Mouse (Mus musculus) lung, postnatal 4 days (tissue): ENCODE data around the gene Fbxo36.

Source experiments
- DNase-seq, 2 experiments: peaks; one replicate each; pipeline ENCODE4 v3.0.0; 2021

Fbxo36 gene

DNA sequence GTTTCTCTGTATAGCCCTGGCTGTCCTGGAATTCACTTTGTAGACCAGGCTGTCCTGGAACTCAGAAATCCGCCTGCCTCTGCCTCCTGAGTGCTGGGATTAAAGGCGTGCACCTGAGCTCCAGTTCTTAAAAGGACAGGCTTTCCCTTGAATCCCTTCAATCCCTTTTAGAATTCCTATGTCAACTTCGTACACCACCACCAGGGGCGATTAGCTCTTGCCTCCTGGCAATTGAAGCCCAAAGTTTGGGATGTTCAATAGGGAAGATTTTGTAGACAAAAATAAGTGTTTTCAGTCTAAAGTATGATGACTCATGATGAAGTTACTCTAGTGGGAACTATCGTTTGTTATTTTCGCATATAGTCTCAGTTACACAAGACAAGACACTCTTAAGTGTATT is 57.7 kb downstream of the Fbxo36 start:
- DNase-seq: no peak

DNA sequence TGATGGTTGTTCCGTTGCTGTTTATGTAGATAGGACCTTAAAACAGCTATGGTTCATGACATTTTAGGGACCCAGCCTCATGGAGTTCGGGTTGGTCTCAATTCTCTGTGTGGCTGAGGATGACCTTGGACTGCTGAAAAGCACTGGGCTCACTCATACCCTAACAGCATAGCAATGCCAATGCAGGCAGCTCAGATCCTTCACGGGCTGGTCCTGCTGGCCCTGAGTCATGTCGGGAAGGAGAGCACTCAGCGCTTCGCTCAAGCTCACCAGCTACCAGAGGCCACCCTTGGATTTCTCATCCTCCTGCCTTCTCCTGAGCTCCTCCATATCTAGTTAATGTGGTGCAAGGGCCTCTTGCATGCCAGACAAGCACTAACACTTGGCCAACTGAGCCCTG is 59.5 kb downstream of the Fbxo36 start:
- DNase-seq: no peak

DNA sequence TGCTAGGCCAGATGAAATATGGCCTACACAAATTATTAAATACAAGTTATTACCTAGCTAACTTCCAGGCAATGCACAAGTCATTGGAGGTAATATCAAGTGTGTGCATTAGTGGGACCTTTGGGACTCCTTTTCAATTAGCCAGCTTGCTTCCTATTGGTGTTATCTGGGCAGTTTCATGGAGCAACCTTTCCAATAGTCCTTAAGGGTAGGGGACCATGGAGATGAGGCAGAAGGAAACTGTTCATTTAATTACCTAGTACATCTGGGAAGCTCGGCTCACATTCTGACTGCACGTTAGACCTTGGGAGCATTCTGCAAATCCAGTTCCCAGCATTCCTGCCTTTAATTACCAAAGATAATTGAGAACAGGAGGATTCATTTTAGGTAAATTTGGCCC is 64.8 kb downstream of the Fbxo36 start:
- DNase-seq: no peak

DNA sequence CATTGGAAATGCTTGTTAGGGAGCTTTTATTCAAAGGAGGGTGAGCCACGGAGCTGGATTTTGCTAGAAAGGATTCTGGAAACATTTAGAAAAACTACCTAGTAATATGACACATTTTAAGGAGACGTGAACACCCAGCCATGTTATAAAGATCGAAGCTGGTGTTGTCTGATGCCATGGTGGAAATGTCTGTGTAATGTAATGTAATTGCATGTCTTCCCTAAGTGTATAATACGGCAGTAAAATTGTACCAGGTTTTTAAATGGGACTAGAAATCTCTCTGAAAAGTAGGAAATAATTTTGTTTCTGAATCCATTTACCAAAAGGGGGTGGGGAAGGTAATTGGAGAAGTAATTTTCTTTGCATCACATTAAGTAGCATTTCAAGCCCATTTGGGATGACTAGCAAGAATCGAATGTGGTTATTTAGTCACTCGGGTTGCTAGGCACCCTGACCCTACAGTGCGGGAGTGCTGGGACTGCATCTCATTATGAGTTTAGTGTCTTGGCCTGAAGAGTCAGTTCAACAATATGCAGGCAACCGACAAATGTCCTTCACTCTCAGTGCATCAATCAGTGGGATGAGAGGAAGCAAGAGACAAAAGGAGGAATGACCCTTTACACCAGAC is 70.7 kb downstream of the Fbxo36 start:
- DNase-seq: no peak

DNA sequence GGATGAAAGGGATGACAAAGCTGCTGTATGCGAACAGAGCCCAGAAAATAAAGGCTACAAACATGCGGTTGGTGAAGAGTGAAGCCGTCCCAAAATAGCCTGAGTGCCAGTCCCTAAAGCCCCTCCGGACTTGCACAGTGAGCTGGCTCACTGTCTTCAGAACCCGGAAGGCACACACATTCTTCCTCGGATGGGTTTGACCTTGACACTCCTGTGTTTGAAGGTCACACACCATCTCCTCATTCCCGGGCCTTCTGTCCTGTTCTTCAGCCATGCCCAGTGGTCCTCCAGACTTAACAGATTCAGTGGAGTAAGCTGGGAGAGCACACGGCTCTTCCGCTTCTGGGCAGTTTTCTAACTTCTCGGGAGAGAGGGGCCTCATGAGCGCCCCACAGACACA is 72.9 kb downstream of the Fbxo36 start:
- no peak for DNase-seq

DNA sequence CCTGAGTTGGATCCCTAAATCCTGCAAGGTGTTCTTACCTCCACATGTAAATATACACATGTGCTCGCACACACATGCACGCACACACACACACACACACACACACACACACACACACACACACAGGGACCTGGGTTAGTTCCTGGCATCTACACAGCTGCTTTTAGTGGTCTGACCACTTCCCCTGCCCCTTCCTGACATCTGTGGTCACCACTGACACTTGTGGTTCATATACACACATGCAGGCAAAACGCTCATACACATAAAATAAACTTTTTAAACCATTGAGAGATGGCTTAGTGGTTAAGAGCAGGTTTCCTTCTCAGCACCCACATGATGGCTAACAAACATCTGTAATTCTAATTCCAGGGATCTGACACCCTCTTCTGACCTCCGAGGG is 75.4 kb downstream of the Fbxo36 start:
- DNase-seq: no peak

DNA sequence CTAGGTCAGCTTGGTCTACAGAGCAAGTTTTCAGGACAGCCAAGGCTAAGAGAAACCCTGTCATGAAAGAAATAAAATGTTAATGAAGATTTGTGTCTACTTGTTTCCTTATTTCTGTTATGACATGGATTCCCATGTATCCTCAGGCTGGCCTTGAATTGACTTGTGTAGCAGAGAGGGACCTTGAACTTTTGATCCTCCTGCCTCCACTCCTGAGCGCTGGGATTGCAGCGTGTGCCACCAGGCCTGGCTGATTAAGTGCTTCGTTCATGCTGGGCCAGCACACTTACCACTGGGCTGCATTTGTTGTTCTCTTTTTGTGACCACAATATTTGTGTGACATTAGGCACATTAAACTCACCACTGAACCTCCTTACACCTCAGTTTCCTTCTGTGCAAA is 79.2 kb downstream of the Fbxo36 start:
- no peak for DNase-seq

DNA sequence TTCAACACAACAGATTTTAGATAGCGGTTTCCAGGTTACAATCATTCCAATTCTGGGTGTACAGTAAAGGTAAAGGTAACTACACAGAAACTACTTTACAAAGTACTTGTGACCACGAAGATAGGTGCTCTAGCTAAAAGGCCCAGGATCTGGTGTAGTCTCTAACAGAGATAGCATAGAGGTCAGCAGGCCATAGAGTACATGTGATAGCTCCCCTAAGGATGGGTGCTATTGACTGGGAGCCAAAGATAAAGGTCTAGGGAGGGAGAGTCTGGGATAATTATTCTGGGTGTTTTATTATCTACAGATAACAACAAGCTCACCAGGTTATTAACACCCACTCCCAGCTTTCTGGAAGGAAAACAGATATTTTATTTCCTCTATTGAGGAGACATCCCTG is 83.8 kb downstream of the Fbxo36 start:
- no peak for DNase-seq

DNA sequence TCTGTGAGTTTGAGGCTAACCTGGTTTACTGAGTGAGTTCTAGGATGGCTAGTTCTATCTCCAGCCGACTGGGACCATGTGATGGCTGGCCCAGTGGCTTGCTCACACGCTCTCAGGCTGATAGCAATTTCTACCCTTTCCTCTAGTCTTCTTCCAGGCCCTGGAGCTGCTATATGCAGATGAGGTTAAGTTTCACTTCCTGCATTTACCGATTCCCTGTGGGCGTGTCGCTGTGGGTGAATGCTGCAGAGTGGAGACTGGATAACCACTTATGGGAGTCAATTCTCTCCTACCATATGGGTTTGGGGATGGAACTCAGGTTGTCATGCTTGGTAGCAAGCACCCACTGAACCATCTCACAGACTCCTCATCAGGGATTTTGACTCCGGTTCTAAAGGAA is 84.5 kb downstream of the Fbxo36 start:
- DNase-seq: peak in 1 of 2 experiments; percentile 7

DNA sequence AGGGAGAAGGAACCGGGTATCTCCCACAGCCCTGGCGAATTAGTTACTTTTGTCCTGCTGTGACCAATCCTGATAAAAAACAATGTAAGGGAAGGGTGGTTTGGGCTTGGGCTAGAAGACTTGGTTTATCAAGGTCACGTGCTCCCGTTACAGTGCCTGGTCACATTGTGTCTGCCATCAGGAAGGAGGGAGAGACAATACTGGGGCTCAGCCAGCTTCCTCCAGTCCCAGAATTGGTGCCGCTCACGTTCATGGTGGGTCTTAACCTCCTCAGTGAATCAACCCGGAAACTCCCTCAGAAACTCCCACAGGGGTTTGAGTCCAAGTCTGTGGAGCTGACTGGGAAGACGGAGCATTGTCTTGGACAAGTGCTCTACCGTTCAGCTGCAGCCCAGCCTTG is 86.0 kb downstream of the Fbxo36 start:
- DNase-seq: no peak

DNA sequence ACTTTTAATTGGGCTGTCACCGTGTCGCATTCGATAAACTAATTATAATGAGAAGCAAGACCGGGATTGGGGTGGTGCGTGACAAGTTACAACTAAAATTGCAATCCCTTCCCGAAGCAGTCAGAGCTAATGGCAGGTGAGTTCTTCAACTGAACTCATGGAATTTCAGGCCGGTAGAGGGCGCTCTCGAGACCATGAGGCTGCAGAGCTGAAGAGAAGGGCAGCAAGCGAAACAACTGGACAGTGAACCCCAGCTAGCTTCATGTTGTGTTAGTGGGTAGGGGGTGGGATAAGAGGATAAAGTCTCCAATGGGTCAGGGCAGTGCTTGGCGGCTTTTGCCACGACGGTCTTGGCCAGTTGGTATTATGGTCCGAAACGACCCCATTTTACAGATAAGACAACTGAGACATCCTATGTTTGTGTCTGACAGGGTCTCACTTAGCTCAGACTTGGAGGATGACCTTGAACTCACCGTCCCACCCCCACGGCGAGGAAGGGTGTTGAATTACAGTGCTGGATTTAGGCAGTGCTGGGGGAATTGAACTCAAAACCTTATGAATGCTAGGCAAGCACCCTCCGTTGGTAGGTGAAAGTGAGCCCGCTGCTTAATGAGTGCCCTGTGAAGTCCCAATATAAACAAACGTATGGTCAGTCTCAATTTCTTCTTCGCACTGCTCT is 94.0 kb downstream of the Fbxo36 start:
- DNase-seq: peak; percentile 31 to 72

DNA sequence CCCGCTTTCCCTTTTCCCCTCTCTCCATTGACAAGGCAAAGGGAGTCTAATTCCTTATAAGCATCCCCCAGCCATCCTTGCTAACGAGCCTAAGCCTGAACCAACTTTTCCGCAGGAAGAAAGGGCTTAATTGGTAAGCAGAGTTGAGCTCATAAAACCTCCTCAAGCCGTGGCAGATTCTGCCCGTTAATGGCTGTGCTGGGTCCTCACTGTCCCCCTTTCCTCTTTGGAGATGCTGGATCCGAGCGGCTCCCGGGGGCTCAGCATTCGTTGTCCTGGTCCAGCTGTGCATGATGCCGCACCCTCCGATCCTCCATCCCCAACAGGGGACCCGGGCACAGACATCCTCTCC is 94.5 kb downstream of the Fbxo36 start:
- no peak for DNase-seq

DNA sequence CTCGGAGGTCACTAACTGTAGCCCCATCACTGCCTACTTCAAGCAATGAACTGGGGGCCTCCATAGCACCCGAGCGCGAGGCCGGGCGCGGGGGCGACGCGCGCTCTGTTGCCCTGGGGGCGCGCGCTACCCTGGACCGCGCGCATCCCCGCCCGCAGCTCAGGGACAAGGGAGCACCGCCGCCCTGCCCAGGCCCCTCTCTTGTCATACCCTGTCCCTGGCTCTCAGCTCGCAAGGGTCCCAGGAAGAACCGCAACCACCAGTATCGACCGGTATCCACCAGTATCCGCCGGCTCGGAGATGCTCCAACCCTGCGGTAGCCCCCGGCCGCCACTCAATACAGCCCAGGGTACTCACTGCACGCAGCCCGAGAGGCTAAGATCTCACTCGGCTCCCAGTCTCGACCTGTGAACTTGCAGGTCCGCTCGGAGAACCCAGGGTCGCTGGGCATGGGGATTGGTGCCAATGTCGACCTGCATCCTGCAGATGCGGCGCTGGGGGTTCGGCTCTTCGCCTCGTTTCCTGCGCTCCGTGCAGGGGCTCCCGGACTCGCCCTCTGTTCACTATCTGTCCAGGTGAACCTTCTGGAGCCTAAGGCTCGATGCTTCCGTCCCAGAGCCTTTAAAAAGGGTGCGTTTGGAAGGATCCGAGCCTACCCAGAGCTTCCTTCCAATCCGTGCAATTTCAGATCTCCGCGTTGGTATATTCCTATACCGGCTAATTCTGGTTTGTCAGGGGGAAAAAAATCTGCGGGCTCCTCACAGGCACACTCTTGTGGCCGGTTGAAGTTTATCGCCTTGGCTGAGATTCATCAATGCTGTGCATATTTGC is 95.1 kb downstream of the Fbxo36 start, which contains the start of gene Slc16a14:
Gene Slc16a14 (minus strand): TSS at position 632 of the 831 bp plus-strand sequence.
- DNase-seq: peak in 1 of 2 experiments; percentile 17

DNA sequence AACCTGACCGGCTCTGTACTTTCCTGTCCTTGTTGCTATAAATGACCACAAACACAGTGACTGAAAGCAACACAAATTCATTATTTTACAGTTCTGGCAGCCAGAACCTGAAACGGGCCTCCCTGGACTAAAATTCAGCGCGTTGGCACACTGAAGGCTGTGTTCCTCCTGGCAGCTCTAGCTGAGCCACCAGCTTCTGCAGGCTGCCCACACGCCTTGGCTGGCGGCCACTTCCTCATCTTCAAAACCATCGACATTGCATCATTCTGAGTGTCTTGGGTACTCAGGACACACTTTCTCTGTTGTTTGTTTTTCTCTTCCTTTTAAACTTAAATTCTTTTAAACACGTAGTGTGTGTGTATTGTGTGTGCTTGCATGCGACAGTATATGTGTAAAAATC is 96.0 kb downstream of the Fbxo36 start:
- peak; percentile 64 to 67 for DNase-seq

DNA sequence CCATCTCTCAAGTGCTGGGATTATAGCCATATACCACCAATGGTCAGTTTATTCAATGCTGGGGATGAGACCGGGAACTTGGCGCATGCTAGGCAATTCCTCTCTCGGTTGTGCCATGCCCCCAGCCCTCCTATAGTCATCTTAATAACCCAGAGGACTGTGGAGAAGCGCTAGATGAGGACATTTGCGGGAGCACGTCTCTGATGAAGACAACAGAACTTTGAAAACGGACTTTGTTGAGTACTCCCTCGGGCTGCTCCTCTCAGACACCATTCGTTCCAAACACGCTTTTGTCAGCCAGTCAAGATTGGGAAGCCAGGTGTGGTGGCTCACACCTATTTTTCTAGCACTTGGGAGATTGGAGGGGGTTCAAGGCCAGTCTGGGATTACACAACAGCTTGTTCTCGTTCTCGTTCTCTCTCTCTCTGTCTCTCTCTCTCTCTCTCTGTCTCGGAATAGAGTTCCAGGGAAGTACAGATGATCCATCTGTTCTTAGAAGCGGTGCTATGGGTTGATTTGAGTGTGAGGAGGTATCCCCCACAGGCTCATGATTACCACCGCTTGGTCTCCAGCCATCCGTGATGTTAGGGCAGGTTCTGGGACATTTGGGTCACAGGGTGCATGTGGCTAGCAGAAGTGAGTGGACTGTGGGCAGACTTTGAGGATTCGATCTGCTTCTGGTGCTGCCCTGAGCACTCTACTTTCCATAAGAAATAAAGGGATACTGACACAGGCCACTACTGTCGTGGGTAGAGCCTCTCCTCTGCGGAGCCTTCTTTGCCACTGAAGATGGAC is 97.3 kb downstream of the Fbxo36 start:
- no peak for DNase-seq

DNA sequence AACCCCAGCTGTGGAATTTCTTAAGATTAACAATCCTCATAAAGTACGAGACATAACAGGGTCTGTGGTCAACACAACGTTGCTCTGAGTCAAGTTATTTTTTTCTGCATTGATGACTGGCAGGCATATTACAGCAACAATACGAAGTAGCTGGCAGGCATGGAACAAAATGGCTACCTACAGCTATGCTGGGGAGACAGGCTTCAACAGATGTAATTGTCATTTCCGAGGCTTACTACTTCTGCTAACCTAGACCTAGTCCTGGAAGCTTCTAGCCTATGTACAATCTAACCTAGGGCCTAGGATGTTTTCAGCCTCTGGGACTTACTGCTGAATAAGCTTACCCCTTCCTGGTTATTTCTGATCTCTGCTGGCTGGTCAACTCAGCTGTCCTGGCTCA is 99.8 kb downstream of the Fbxo36 start:
- DNase-seq: no peak

DNA sequence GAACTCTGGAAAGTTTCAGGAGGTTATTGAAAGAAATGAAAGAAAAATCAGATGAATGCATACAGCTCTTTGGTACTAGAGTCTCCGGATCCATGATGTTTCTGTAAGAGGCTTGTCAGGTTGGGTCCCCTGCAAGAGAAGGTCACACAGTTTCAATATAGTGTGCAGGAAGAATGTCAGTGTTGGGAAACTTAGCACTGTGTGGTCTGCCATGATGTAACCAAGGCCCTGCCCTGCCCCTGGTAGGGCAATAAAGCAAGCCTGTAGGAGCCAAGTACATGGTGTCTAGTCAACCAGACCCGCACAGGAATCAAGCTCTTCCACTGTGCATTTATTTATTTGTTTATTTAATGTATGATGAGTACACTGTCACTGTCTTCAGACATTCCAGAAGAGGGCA is 100.7 kb downstream of the Fbxo36 start:
- no peak for DNase-seq

DNA sequence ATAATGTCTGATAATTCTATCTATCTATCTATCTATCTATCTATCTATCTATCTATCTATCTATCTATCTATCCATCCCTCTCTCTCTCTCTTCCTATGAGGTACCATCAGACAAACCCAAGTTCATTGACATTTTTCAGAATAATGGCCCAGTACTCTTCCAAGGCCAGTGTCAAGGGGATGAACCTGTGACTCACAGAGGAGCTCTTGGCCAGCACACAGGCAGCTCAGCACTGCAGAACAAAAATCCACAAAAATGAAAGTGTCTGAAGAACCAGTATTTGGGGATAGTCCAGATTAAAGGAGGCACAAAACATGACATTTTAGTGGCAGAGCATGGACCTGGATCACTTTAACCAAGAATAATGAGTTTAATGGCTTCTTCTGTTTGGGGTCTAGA is 103.0 kb downstream of the Fbxo36 start:
- no peak for DNase-seq

DNA sequence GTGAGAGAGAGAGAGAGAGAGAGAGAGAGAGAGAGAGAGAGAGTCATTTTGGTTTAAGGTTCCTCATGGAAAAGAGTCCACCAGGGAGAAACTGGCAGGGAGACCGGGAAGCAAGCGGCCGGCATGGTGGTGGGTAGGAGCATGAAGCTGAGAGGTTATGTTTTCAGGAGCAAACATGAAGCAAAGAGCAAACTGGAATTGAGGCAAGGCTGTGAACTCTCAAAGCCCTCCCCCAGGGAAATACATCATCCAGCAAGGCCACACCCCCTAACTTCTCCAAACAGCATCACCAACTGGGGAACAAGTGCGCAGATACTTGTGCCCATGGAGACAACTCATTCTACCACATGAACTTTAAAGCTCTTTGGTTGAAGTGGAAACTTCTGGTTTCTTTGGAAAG is 103.9 kb downstream of the Fbxo36 start:
- DNase-seq: no peak

DNA sequence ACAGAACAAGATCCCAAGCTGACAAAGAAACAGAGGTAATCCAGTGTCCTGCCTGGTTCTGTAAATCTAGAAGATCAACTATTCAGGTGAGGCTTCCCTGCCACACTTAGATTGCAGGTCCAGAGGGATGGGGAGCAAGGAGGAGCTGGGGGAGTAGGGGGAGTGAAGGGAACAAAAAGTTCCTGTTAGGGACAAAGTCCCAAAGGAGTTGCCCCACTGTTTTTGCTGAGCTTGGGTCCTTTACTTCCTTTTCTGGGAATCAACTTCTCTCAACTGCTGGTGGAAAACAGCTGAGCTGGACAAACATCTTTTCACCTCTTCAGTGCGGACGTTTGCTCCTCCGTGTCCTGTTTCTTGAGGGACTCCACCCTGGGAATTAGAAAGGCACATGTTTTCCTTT is 106.3 kb downstream of the Fbxo36 start:
- no peak for DNase-seq

DNA sequence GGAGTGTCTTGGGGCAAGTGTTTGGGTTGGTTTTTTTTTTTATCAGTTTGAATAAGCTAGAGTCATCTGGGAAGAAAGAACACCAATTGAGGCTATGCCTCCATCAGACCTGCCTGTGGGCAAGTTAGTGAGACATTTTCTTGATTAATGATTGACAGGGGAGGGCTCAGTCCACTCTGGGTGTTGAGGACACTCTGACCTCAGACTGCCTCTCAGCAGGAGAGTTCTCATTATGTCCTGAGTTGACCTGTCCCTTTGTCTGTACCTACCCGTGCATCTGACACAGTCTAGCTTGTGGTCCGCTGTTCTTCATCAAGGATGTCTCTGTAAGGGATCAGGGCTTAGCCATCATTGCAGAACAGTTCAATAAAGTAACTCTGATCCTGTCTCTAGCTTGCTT is 107.7 kb downstream of the Fbxo36 start:
- no peak for DNase-seq
